Mouse (Mus musculus) hindbrain, embryonic 16.5 days (tissue): ENCODE data around the gene Ankk1. TPM values are rescaled to one million over a fixed set of nuclear protein-coding genes. Genes with fewer than 3 reads are reported as not detected.

Experiments used
- ATAC-seq: fragments of 200-750 bp; cut with Nextera tagmentation; 2 replicates; pipeline ENCODE4 v1.8.0; 2017; ENCODE audit warnings: moderate TSS enrichment, moderate library complexity
- H3K27ac ChIP-seq: fragments of 300-500 bp; sonication (generic); 2 replicates; pipeline ENCODE4 v1.5.1; 2014; ENCODE audit warnings: low read depth, mild to moderate bottlenecking, control low read depth, low read length, moderate library complexity
- H3K27me3 ChIP-seq: fragments of 300-500 bp; sonication (generic); replicated peaks from 2 replicates; pipeline ENCODE4 v1.6.1; 2014; ENCODE audit warnings: low read length; ENCODE audit not compliant: control insufficient read depth, insufficient read depth
- H3K36me3 ChIP-seq: fragments of 300-500 bp; sonication (generic); 2 replicates; pipeline ENCODE4 v1.6.1; 2014; ENCODE audit warnings: mild to moderate bottlenecking, low read length, moderate library complexity, mixed read lengths; ENCODE audit not compliant: control insufficient read depth, insufficient read depth
- H3K4me1 ChIP-seq: fragments of 300-500 bp; sonication (generic); 2 replicates; pipeline ENCODE4 v1.6.1; 2014; ENCODE audit warnings: low read depth, low read length; ENCODE audit not compliant: control insufficient read depth, insufficient read depth
- H3K4me2 ChIP-seq: fragments of 300-500 bp; sonication (generic); 2 replicates; pipeline ENCODE4 v1.6.1; 2014; ENCODE audit warnings: mild to moderate bottlenecking, low read length, control low read depth, moderate library complexity
- H3K4me3 ChIP-seq: fragments of 300-500 bp; sonication (generic); 2 replicates; pipeline ENCODE4 v1.5.1; 2014; ENCODE audit warnings: mild to moderate bottlenecking, low read length, control low read depth, moderate library complexity
- H3K9ac ChIP-seq: fragments of 300-500 bp; sonication (generic); 2 replicates; pipeline ENCODE4 v1.6.1; 2014; ENCODE audit warnings: low read depth, mild to moderate bottlenecking, control low read depth, low read length, moderate library complexity
- H3K9me3 ChIP-seq: fragments of 300-500 bp; sonication (generic); 2 replicates; pipeline ENCODE4 v1.6.1; 2014; ENCODE audit warnings: mild to moderate bottlenecking, low read length, moderate library complexity; ENCODE audit not compliant: control insufficient read depth
- WGBS: fragments of 180-500 bp; shearing (Covaris S2); extraction: QIAGEN DNeasy Blood & Tissue Kit; methylation state at CpG from one replicate; pipeline ENCODE4 v1.1.7; 2014; 5-methylcytosine and 5-hydroxymethylcytosine counted together
- polyA plus RNA-seq: library from polyadenylated mRNA; unstranded; fragments of >200 nt; fragmentation: Nextera tagmentation; extraction: Ambion mirVana; gene quantifications from 2 replicates; pipeline ENCODE4 v1.2.1, GENCODE M21; 2015

Gene Ankk1
- polyA plus RNA-seq, 1 experiment from 2014 or later, result not detected

DNA sequence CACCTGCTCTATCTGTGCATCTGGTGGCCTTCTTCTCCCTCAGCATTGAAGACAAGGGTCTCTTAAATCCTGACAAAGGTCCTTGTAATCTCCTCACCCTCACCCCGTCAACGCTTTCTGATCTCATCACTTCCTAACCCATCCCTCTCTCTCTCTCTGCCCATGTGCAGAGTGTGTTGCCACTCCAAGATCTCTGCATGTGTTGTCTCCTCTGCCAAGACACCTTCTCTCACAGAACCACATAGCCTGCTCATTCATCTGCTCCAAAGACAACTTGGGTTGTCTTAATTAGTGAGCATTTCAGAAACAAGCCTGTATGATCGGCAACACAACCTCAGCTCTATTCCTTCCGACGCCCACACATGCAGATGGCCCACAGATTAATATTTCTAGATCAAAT is 3.0 kb downstream of the Ankk1 start:
- Histone ChIP-seq H3K36me3 (no peaks in the 10 kb centered on the region), H3K4me1 (no peaks in the 10 kb centered on the region; the same call in 1 of the 2 replicates), H3K9me3 (no peaks in the 10 kb centered on the region), H3K27ac (no peak overlapping the region), H3K27me3 (no peaks in the 10 kb centered on the region), H3K4me2 (no peak overlapping the region), H3K9ac (no peak overlapping the region), H3K4me3 (no peak overlapping the region)
- WGBS, result 95% methylated on average over 5 of the region's 5 CpGs
- ATAC-seq, result no peak

DNA sequence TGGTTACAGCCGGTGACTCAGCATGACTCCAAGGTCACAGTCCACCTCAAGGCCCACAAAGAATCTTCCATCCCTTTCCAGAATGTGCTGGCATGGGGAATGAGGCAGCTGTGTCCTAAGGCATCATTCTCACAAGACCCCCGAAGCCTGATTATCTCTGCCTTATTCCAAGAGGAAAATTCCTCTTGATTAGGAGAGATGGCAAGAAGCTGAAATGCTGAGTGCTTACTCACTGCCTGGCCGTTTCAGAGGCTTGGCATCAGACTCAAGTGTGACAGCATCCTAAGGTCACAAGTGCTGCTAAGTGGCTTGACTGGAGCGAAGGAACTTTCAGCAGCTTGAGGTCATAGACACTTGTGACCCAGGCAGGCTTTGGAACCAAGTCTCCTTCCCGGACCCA is 16.2 kb downstream of the Ankk1 start:
- WGBS, result 78% methylated on average over 5 of the region's 5 CpGs
- Histone ChIP-seq H3K4me1 (no peaks in the 10 kb centered on the region), H3K9me3 (no peaks in the 10 kb centered on the region), H3K27ac (no peak overlapping the region), H3K4me3 (no peak overlapping the region), H3K9ac (no peak overlapping the region), H3K36me3 (no peaks in the 10 kb centered on the region), H3K27me3 (no peaks in the 10 kb centered on the region), H3K4me2 (no peak overlapping the region)
- no peak for ATAC-seq

- no peaks in the 10 kb centered on the region for H3K9me3 ChIP-seq
- no peak overlapping the region for H3K4me3 ChIP-seq
- H3K27me3 ChIP-seq, result no peaks in the 10 kb centered on the region
- WGBS, result 86% methylated on average over 5 of the region's 5 CpGs
- no peak overlapping the region for H3K27ac ChIP-seq
- H3K4me2 ChIP-seq, result no peak overlapping the region
- H3K4me1 ChIP-seq, result no peaks in the 10 kb centered on the region
- no peaks in the 10 kb centered on the region for H3K36me3 ChIP-seq
- H3K9ac ChIP-seq, result no peak overlapping the region
- ATAC-seq, result no peak
These were observed 19.8 kb downstream of the Ankk1 start for GRCm38 (mm10) chr9:49407028-49407427.

- ATAC-seq, result no peak
- WGBS, result 80% methylated on average over 2 of the region's 2 CpGs
These were observed 23.1 kb downstream of the Ankk1 start for GRCm38 (mm10) chr9:49403711-49404110.

DNA sequence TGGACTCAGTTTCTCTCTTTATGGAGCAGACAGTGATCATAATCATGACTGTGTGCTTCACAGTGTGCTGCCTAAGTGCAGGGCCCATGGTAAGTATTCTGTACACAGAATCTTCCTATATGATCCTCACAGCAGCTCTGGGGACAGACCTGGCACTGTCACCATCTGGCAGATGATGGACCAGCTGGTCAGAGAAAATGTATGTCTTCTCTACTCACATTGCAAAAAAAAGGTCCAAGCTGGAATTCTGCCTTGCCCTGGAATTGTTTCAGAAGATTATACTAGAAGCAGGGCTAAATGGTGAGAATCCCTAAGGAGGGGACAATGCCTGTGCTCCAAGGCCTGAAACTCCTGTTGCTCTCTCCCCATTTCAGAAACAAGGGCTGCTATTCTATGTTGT is 30.8 kb downstream of the Ankk1 start:
- no peak overlapping the region for H3K4me2 ChIP-seq
- no peak overlapping the region for H3K4me3 ChIP-seq
- no peak overlapping the region for H3K9ac ChIP-seq
- no peaks in the 10 kb centered on the region for H3K27me3 ChIP-seq
- H3K4me1 ChIP-seq, result no peaks in the 10 kb centered on the region
- H3K27ac ChIP-seq, result no peak overlapping the region
- H3K36me3 ChIP-seq, result no peaks in the 10 kb centered on the region
- no peak for ATAC-seq
- no peaks in the 10 kb centered on the region for H3K9me3 ChIP-seq

More at GRCm38 (mm10) chr9:49403711-49404110, 23.1 kb downstream of the Ankk1 start:
- H3K4me2 ChIP-seq, result no peak overlapping the region
- H3K27ac ChIP-seq, result no peak overlapping the region
- H3K27me3 ChIP-seq, result no peaks in the 10 kb centered on the region
- no peak overlapping the region for H3K4me3 ChIP-seq
- H3K9me3 ChIP-seq, result no peaks in the 10 kb centered on the region
- no peak overlapping the region for H3K9ac ChIP-seq
- no peaks in the 10 kb centered on the region for H3K36me3 ChIP-seq
- H3K4me1 ChIP-seq, result no peaks in the 10 kb centered on the region

GRCm38 (mm10) chr9:49392242-49392641 is 34.6 kb downstream of the Ankk1 start:
- Histone ChIP-seq H3K9ac (no peak overlapping the region), H3K4me1 (no peaks in the 10 kb centered on the region), H3K9me3 (no peaks in the 10 kb centered on the region), H3K27me3 (no peaks in the 10 kb centered on the region), H3K4me2 (no peak overlapping the region), H3K36me3 (no peaks in the 10 kb centered on the region), H3K4me3 (no peak overlapping the region), H3K27ac (no peak overlapping the region)
- WGBS, result 59% methylated on average over 2 of the region's 2 CpGs
- ATAC-seq, result no peak

GRCm38 (mm10) chr9:49386119-49386518 is 40.7 kb downstream of the Ankk1 start:
- H3K4me3 ChIP-seq, result no peak overlapping the region
- no peaks in the 10 kb centered on the region for H3K27me3 ChIP-seq
- no peak for ATAC-seq
- no peak overlapping the region for H3K4me2 ChIP-seq
- WGBS, result 32% methylated on average over 11 of the region's 11 CpGs
- no peaks in the 10 kb centered on the region; the same call in 1 of the 2 replicates for H3K4me1 ChIP-seq
- H3K27ac ChIP-seq, result no peak overlapping the region
- H3K9me3 ChIP-seq, result no peaks in the 10 kb centered on the region
- H3K36me3 ChIP-seq, result no peaks in the 10 kb centered on the region
- H3K9ac ChIP-seq, result no peak overlapping the region

DNA sequence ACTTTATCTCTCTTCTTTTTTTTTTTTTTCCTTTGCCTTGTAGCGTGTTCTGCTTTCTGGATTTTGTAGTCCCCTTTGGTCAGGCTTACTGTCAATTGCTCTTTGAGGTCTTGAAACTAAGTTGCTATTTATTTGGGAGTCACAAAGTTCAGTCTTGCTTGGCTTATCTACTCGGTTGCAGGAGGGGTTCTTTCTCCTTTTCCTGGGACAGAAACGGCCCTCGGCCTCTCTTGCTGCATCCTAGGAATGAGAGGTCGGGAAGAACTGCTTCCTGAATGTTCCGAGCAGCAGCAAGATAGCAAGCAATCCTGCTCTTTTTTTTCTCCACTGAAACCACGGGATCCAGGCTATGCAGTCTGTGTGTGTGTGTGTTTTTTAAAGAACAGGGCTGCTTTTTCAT is 41.5 kb downstream of the Ankk1 start:
- no peaks in the 10 kb centered on the region for H3K27me3 ChIP-seq
- H3K27ac ChIP-seq, result no peak overlapping the region
- H3K4me1 ChIP-seq, result no peaks in the 10 kb centered on the region; the same call in 1 of the 2 replicates
- no peak overlapping the region for H3K9ac ChIP-seq
- no peak overlapping the region for H3K4me3 ChIP-seq
- H3K4me2 ChIP-seq, result no peak overlapping the region
- H3K9me3 ChIP-seq, result no peaks in the 10 kb centered on the region
- no peak for ATAC-seq
- H3K36me3 ChIP-seq, result no peaks in the 10 kb centered on the region
- WGBS, result 56% methylated on average over 7 of the region's 7 CpGs

DNA sequence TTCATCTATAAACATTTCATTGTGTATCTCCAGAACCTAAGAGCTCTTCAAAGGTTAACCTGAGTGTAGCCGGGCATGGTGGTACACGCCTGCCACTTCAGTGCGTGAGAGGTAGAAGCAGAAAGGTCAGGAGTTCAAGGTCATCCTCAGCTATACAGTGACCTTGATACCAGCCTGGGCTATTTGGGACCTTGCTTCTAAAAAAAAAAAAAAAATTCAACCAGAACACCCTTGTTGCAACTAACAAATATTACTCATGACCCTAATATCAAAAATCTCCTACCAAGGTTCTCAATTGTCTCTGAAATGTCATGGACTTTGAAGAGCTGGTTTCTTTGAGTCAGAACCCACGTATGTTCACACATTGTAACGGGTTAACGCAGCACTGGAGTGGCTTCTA is 42.0 kb downstream of the Ankk1 start:
- 92% methylated on average over 6 of the region's 6 CpGs for WGBS
- Histone ChIP-seq H3K4me3 (no peak overlapping the region), H3K27ac (no peak overlapping the region), H3K9me3 (no peaks in the 10 kb centered on the region), H3K9ac (no peak overlapping the region), H3K4me2 (no peak overlapping the region), H3K27me3 (no peaks in the 10 kb centered on the region), H3K36me3 (no peaks in the 10 kb centered on the region), H3K4me1 (no peaks in the 10 kb centered on the region; the same call in 1 of the 2 replicates)
- no peak for ATAC-seq

DNA sequence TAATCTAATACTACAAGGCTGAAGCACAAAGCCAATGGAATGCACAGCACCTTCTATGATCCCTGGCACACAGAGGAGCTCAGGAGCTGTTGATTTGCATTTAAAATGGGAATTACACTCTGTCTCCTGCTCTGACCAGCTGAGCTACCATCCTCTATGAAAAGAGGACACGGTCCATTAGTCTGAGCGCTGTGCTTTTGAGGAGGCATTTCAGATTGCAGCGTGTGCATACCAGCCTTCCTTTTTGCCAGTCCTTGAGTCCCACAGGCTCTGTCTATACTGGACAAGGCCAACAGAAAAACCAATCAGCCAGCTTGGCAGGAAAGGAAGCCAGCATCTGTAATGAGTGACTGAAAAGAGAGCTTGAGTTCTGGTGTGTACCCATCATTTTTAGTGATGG is 42.8 kb downstream of the Ankk1 start:
- H3K27ac ChIP-seq, result no peak overlapping the region
- H3K4me3 ChIP-seq, result no peak overlapping the region
- H3K9ac ChIP-seq, result no peak overlapping the region
- no peaks in the 10 kb centered on the region for H3K27me3 ChIP-seq
- 23% methylated on average over 3 of the region's 3 CpGs for WGBS
- 0 out of 2 replicates have a peak, but pooled peaks have one; percentile 45 for ATAC-seq
- H3K4me1 ChIP-seq, result no peaks in the 10 kb centered on the region; the same call in 1 of the 2 replicates
- H3K9me3 ChIP-seq, result no peaks in the 10 kb centered on the region
- no peak overlapping the region for H3K4me2 ChIP-seq
- no peaks in the 10 kb centered on the region for H3K36me3 ChIP-seq
